Mouse (Mus musculus) kidney, postnatal 10 days (tissue): ENCODE measurements around the gene Aldh3b1.

Experiments
- DNase-seq: peaks from one replicate; pipeline ENCODE4 v3.0.0; 2021; ENCODE audit warnings: mixed read lengths

Aldh3b1 gene

GRCm38 (mm10) chr19:3942986-3943735 lies 13.6 kb upstream of the Aldh3b1 start:
- DNase-seq = peak; percentile 58

GRCm38 (mm10) chr19:3942315-3942714 lies 12.7 kb upstream of the Aldh3b1 start:
- DNase-seq = no peak

- DNase-seq = peak; percentile 78
Measured at GRCm38 (mm10) chr19:3935896-3936850, 6.6 kb upstream of the Aldh3b1 start.

GRCm38 (mm10) chr19:3935032-3935895 lies 5.7 kb upstream of the Aldh3b1 start, which contains the start of gene Unc93b1:
Gene Unc93b1, plus strand, starts transcription at chr19:3935186.
- peak; percentile 81 for DNase-seq

GRCm38 (mm10) chr19:3931716-3932115 lies 2.1 kb upstream of the Aldh3b1 start:
- DNase-seq = no peak

GRCm38 (mm10) chr19:3930262-3931057 lies 852 bp upstream of the Aldh3b1 start:
- DNase-seq = no peak

- DNase-seq = no peak
Measured at GRCm38 (mm10) chr19:3928779-3929178, 829 bp downstream of the Aldh3b1 start.

- DNase-seq = no peak
Measured at GRCm38 (mm10) chr19:3927989-3928388, 1.6 kb downstream of the Aldh3b1 start.

GRCm38 (mm10) chr19:3926685-3927084 lies 2.9 kb downstream of the Aldh3b1 start:
- no peak for DNase-seq

GRCm38 (mm10) chr19:3926279-3926678 lies 3.3 kb downstream of the Aldh3b1 start:
- DNase-seq = peak; percentile 57

- DNase-seq = no peak
Measured at GRCm38 (mm10) chr19:3925859-3926258, 3.7 kb downstream of the Aldh3b1 start.

GRCm38 (mm10) chr19:3924868-3925267 lies 4.7 kb downstream of the Aldh3b1 start:
- no peak for DNase-seq

GRCm38 (mm10) chr19:3924190-3924589 lies 5.4 kb downstream of the Aldh3b1 start:
- DNase-seq = no peak

GRCm38 (mm10) chr19:3923586-3923985 lies 6.0 kb downstream of the Aldh3b1 start:
- peak; percentile 76 for DNase-seq

GRCm38 (mm10) chr19:3922661-3923371 lies 6.8 kb downstream of the Aldh3b1 start:
- DNase-seq = peak; percentile 62

- DNase-seq = no peak
Measured at GRCm38 (mm10) chr19:3919928-3920327, 9.7 kb downstream of the Aldh3b1 start.

- no peak for DNase-seq
Measured at GRCm38 (mm10) chr19:3916727-3917126, 12.9 kb downstream of the Aldh3b1 start.

GRCm38 (mm10) chr19:3914535-3914934 lies 15.1 kb downstream of the Aldh3b1 start:
- no peak for DNase-seq

GRCm38 (mm10) chr19:3913692-3914091 lies 15.9 kb downstream of the Aldh3b1 start:
- DNase-seq = no peak

- peak; percentile 94 for DNase-seq
Measured at GRCm38 (mm10) chr19:3912337-3913204, 17.0 kb downstream of the Aldh3b1 start, which contains the start of gene Ndufs8. Gene Ndufs8, minus strand, starts transcription at chr19:3912774.
